ENCODE assay signal across 10 mouse cellular contexts in the genomic region with DNA sequence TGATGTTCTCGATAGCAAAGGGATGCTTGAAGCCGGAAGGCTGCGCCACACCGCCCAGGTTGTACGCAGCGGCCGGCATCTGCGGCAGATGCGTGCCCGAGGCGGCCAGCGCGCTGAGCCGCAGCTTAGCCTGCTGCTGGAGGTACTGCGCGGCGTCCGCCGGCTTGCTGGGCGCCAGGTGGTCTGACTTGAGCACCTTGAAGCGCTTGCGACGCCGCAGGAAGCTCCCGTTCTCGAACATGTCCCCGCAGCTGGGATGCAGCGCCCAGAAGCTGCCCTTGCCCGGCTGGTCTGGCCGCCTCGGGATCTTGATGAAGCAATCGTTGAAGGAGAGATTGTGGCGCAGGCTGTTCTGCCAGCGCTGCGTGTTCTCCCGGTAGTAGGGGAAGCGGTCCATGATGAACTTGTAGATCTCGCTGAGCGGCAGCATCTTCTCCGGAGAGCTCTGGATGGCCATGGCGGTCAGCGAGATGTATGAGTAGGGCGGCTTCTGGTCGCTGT. TPM values are rescaled to one million over a fixed set of nuclear protein-coding genes. Genes with fewer than 3 reads are reported as not detected.
DNase-seq lines count a peak whose midpoint lies in the region; ATAC-seq and TF ChIP-seq lines count a peak whose summit lies in the region.
"Had no signal": no experiment of that assay in that cellular context is flagged by ENCODE, and none has a peak within 500 bp of the region (broad histone marks: within the 10 kb centered on the region; RNA-seq: fewer than 3 reads in every experiment).

No protein-coding gene starts in this region.

- H3K9me3 ChIP-seq in forebrain, embryonic 10.5 days = no peaks in the 10 kb centered on the region
- H3K9me3 ChIP-seq in forebrain, embryonic 16.5 days (ENCODE audit: control insufficient read depth, low read length) = no peaks in the 10 kb centered on the region
- no peaks in the 10 kb centered on the region for H3K9me3 ChIP-seq in E14TG2a.4 (ENCODE audit: low read length)
- no peaks in the 10 kb centered on the region for H3K9me3 ChIP-seq in forebrain, embryonic 13.5 days (replicated peaks)
- no peaks in the 10 kb centered on the region for H3K9me3 ChIP-seq in midbrain, embryonic 12.5 days

- no peaks in the 10 kb centered on the region for H3K36me3 ChIP-seq in forebrain, embryonic 10.5 days (replicated peaks)
- H3K36me3 ChIP-seq in forebrain, embryonic 16.5 days (ENCODE audit: control insufficient read depth, insufficient read depth) = no peaks in the 10 kb centered on the region
- H3K36me3 ChIP-seq in E14TG2a.4 (ENCODE audit: insufficient read depth, low read length) = no peaks in the 10 kb centered on the region
- H3K36me3 ChIP-seq in forebrain, embryonic 13.5 days (ENCODE audit: poor library complexity, severe bottlenecking) = no peaks in the 10 kb centered on the region
- no peaks in the 10 kb centered on the region for H3K36me3 ChIP-seq in midbrain, embryonic 12.5 days

- DNase-seq in forebrain, embryonic 10.5 days (ENCODE audit: extremely low spot score, low spot score) = peak; percentile 59
- DNase-seq in cerebellum, adult 9-10 months = no peak
- no peak for DNase-seq in layer of hippocampus, postnatal 25 days (ENCODE audit: extremely low spot score in 1 of 2, low spot score in 1 of 2)

- peaks cover 95% of the 10 kb centered on the region for H3K4me1 ChIP-seq in forebrain, embryonic 10.5 days
- H3K4me1 ChIP-seq in forebrain, embryonic 16.5 days (replicated peaks; ENCODE audit: control insufficient read depth, insufficient read depth, low read length) = no peaks in the 10 kb centered on the region; the same call in 1 of the 2 replicates
- peaks cover 72% of the 10 kb centered on the region for H3K4me1 ChIP-seq in E14TG2a.4 (replicated peaks; ENCODE audit: low read depth, low read length)
- H3K4me1 ChIP-seq in forebrain, embryonic 13.5 days = peaks cover 34% of the 10 kb centered on the region
- H3K4me1 ChIP-seq in midbrain, embryonic 12.5 days = peaks cover 77% of the 10 kb centered on the region

- under 1% methylated on average over 44 of the region's 44 CpGs for WGBS in forebrain, embryonic 10.5 days
- WGBS in forebrain, embryonic 16.5 days = under 1% methylated on average over 44 of the region's 44 CpGs
- under 1% methylated on average over 44 of the region's 44 CpGs for WGBS in forebrain, embryonic 13.5 days
- WGBS in midbrain, embryonic 12.5 days = under 1% methylated on average over 44 of the region's 44 CpGs

- no peak for TF ChIP-seq CTCF in E14TG2a.4 (conservative IDR thresholded peaks at IDR 0.05; ENCODE audit: low read length)

- H3K27ac ChIP-seq in forebrain, embryonic 10.5 days = peak overlapping the region; percentile 82
- H3K27ac ChIP-seq in forebrain, embryonic 16.5 days (ENCODE audit: low read length) = no peak overlapping the region
- H3K27ac ChIP-seq in forebrain, embryonic 13.5 days = no peak overlapping the region
- peak overlapping the region; percentile 64 for H3K27ac ChIP-seq in midbrain, embryonic 12.5 days (replicated peaks)

- peak overlapping the region; percentile 53 for H3K4me3 ChIP-seq in forebrain, embryonic 10.5 days
- no peak overlapping the region for H3K4me3 ChIP-seq in forebrain, embryonic 16.5 days (replicated peaks; ENCODE audit: low read length)
- peak overlapping the region; percentile 74 for H3K4me3 ChIP-seq in E14TG2a.4 (replicated peaks; ENCODE audit: low read length)
- H3K4me3 ChIP-seq in forebrain, embryonic 13.5 days = peak overlapping the region; percentile 31
- peak overlapping the region; percentile 57 for H3K4me3 ChIP-seq in midbrain, embryonic 12.5 days
- H3K4me3 ChIP-seq: myocyte had no signal

- no peak overlapping the region; the same call in 1 of the 2 replicates for H3K4me2 ChIP-seq in forebrain, embryonic 16.5 days (ENCODE audit: low read length)
- H3K4me2 ChIP-seq in forebrain, embryonic 13.5 days = peak overlapping the region; percentile 45
- peak overlapping the region; percentile 71 for H3K4me2 ChIP-seq in midbrain, embryonic 12.5 days (replicated peaks)

- H3K9ac ChIP-seq in forebrain, embryonic 16.5 days (replicated peaks; ENCODE audit: low read depth, low read length) = no peak overlapping the region
- H3K9ac ChIP-seq in forebrain, embryonic 13.5 days = peak overlapping the region; percentile 40; the same call in 1 of the 2 replicates
- peak overlapping the region; percentile 73 for H3K9ac ChIP-seq in midbrain, embryonic 12.5 days (replicated peaks)

- ATAC-seq in forebrain, embryonic 16.5 days = no peak
- no peak for ATAC-seq in forebrain, embryonic 13.5 days
- ATAC-seq in midbrain, embryonic 12.5 days (ENCODE audit: low FRiP score, low read depth) = no peak
- no peak for ATAC-seq in megakaryocyte, adult 5-6 weeks (ENCODE audit: poor library complexity, severe bottlenecking)

- H3K27me3 ChIP-seq in forebrain, embryonic 10.5 days (ENCODE audit: poor library complexity, severe bottlenecking) = peaks cover 100% of the 10 kb centered on the region
- H3K27me3 ChIP-seq in forebrain, embryonic 16.5 days (replicated peaks; ENCODE audit: control insufficient read depth, insufficient read depth, low read length) = peaks cover 71% of the 10 kb centered on the region
- peaks cover 97% of the 10 kb centered on the region for H3K27me3 ChIP-seq in E14TG2a.4 (ENCODE audit: insufficient read depth, low read length)
- H3K27me3 ChIP-seq in forebrain, embryonic 13.5 days = peaks cover 99% of the 10 kb centered on the region
- H3K27me3 ChIP-seq in midbrain, embryonic 12.5 days = peaks cover 82% of the 10 kb centered on the region

RNA-seq across cellular contexts. Expression of a gene that starts 1.0 kb away (rescaled TPM):
- 2.4 and 3.4 TPM in 2 replicates for polyA plus RNA-seq in forebrain, embryonic 10.5 days (2016; fragmentation: Nextera tagmentation; extraction: Ambion mirVana)
- 0.21 and 0.86 TPM in 2 replicates for polyA plus RNA-seq in forebrain, embryonic 16.5 days (2015; fragmentation: Nextera tagmentation; extraction: Ambion mirVana)
- polyA plus RNA-seq in forebrain, embryonic 13.5 days (2015; fragmentation: Nextera tagmentation; extraction: Ambion mirVana) = 1.6 and 3.2 TPM in 2 replicates
- polyA plus RNA-seq in midbrain, embryonic 12.5 days (2016; fragmentation: Nextera tagmentation; extraction: Ambion mirVana) = 7.3 and 8.0 TPM in 2 replicates
- total RNA-seq in megakaryocyte, adult 5-6 weeks (2015) = not detected in 2 replicates
- total RNA-seq in megakaryocyte, adult 5-6 weeks (2017) = not detected in 2 replicates
- not detected for total RNA-seq in layer of hippocampus, postnatal 25 days (2021)
- total RNA-seq: gastrocnemius, adult 8-10 months had no signal
- polyA plus RNA-seq: myocyte had no signal

Comparison
In these comparisons a context has a peak if more than half of its experiments do, and no peak if none do; other contexts are left out.
1. H3K27ac ChIP-seq: peak in forebrain, embryonic 10.5 days (single experiment) and midbrain, embryonic 12.5 days (single experiment); none in forebrain, embryonic 16.5 days (single experiment) and forebrain, embryonic 13.5 days (single experiment).